Mouse (Mus musculus) CD4-positive helper T cell, adult 2 months (primary cell): Measurements from ENCODE around the gene Ugt1a8.

Experiments
- DNase-seq: peaks from one replicate; pipeline ENCODE4 v3.0.0-alpha.2; 2012; ENCODE audit warnings: low read depth, missing footprints, low spot score

The Ugt1a8 gene

DNA sequence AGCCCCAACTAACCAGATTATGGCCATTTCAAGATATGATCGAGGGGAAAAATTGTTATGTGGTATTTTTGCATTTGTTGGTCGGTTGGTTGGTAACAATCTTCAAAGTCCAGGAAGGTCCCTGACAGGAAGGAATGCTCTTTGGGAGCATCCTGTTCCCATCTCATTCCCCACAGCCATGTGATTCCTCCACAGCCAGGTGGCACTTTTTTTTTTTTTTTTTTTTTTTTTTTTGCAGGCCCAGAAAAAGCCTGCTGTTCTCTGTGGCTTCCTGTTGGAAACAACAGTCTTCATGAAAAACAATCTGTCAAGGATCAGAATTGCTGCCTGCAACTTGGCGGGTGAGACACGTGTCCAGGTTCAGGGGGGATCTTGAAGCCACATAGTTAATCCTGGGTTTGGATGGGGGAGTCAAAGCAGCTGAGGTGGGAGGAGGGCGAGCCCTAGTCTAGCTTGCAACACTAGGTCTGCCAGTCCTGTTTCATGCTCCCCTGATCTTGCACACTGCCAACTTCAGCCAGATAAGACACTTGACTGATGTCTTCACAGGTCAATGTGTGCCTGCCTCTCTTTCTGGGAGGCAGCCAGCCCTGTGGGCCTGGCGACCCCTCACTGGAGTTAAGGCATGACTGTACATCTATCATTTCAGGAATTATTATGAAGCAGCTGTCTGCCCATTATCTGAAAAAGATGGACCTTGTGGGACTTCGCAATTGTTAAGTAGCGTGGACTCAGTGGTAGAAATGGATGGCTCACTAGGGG is 171.4 kb downstream of the Ugt1a8 start:
- no peak for DNase-seq

- no peak for DNase-seq
These were observed 172.0 kb downstream of the Ugt1a8 start for GRCm38 (mm10) chr1:88259643-88260024.

DNA sequence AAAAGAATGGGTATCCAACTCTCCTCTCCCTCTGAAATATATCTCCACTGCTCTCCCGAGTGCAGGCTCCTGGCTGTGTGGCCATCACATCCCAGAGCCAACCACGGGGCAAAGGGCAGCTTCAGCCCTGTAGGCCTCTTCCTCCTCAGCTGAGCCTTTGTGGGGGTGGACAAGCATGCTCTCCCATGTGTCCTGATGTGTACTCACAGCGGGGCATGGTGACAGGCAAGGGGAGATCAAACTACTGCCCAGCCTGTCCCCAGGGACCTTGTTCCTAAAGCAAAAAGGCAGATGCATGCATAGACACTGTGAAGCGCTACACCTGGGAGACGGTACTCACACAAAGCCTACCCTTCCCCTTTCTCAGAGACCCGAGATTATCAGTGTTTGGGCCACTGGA is 172.5 kb downstream of the Ugt1a8 start:
- DNase-seq, result no peak

- DNase-seq, result no peak
These were observed 173.2 kb downstream of the Ugt1a8 start for GRCm38 (mm10) chr1:88260604-88261377.

GRCm38 (mm10) chr1:88261706-88262105 is 174.1 kb downstream of the Ugt1a8 start:
- DNase-seq, result no peak

GRCm38 (mm10) chr1:88262255-88262654 is 174.6 kb downstream of the Ugt1a8 start:
- DNase-seq, result no peak

DNA sequence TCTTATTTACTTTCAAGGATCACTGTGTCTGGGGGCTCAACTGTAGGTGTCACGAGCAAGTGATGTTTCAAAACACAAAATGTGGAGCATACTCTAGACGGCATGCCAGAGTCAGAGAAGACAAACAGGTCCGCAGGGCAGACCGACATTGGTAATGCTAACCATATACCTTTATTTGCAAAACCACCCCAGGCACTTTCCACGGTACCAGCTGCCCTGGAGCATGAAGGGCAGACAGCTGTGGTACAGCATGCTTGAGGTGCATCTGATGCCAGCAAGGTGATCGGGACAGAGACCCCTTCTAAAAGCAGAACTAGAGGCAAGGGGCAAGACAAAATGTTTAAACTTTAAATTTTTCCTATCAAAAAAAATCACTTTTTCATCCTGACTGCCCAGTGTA is 175.3 kb downstream of the Ugt1a8 start:
- DNase-seq, result no peak

- DNase-seq, result no peak
These were observed 176.2 kb downstream of the Ugt1a8 start for GRCm38 (mm10) chr1:88263778-88264177.

- DNase-seq, result no peak
These were observed 176.7 kb downstream of the Ugt1a8 start for GRCm38 (mm10) chr1:88264237-88264868.

- DNase-seq, result no peak
These were observed 177.2 kb downstream of the Ugt1a8 start for GRCm38 (mm10) chr1:88264869-88265240.

DNA sequence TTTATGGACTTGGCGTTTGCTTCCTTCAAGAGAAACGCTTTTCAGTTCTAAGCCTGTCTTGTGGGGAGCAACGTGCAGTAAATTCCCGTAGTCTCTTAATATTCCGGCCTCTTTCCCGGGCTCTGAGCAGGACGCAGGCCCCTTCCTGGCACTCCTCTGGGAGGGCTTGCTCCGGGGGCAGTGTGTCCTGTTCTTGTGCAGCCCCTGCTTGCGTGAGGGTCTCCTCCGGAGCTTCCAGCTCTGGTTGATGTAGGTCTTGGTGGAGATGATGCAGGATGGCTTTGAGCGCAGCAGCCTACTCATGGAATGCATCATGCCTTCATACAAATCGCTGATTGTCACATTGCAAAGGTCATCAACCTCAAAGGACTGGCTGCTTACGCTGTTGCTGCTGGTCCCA is 178.5 kb downstream of the Ugt1a8 start:
- no peak for DNase-seq

GRCm38 (mm10) chr1:88267489-88267888 is 179.9 kb downstream of the Ugt1a8 start:
- DNase-seq, result no peak

DNA sequence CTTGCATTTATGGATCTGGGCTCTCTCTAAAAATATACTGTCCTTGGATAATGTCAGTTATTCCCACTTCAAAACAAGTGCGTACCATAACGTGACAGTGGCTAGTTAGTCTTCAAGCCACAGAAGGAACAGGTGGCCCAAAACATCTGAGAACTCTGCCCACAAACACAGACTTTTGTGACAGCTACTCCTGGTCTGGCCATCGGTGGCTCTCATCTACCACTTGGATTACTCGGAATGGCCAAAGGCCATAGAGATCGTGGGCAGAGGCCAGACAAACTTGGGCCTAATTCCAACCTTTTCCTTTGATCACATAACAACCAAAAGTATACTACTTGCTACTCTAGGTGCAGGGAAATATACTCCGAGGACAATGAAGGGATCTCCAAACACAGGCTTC is 180.5 kb downstream of the Ugt1a8 start:
- no peak for DNase-seq
